Mouse (Mus musculus): ENCODE measurements around the gene Syndig1. TPM values are rescaled to one million over a fixed set of nuclear protein-coding genes. Genes with fewer than 3 reads are reported as not detected.

The Syndig1 gene
- 73.2 and 77.9 TPM in 2 replicates for polyA plus RNA-seq (2015; fragmentation: Nextera tagmentation; extraction: Ambion mirVana)

DNA sequence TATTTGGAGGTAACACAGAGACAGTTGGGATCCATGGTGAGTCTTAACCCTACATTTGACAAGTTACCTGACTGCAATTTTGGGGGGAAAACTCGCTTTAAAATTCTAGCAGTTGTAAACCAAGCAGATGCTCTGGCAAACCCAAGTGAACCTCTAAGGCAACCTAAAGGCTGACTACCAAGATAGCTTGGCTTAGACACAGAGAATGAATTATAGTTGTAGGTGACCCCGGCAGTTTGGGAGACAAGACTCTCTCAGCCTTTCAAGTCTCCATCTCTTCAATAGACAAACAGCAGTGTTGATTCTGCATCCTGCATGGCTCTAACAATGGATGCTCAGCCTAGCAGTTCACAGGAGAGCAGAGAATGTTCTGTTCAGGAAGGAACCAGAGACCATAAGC, at the start of gene Syndig1:
Gene Syndig1 (plus strand): TSS at position 301 of the 400 bp plus-strand sequence.
- ATAC-seq (ENCODE audit: low FRiP score): no peak
- H3K4me3 ChIP-seq (replicated peaks): peak within 1 kb of the TSS; percentile 66
- H3K4me2 ChIP-seq: peak within 1 kb of the TSS; percentile 92
- no peaks in the 10 kb centered on the region for H3K9me3 ChIP-seq (replicated peaks)
- peak within 1 kb of the TSS; percentile 67 for H3K9ac ChIP-seq (replicated peaks)
- H3K27ac ChIP-seq (replicated peaks): peak within 1 kb of the TSS; percentile 82
- WGBS: 71% methylated on average over 2 of the region's 2 CpGs
- H3K36me3 ChIP-seq: no peaks in the 10 kb centered on the region
- peaks cover 26% of the 10 kb centered on the region for H3K4me1 ChIP-seq
- peaks cover 6% of the 10 kb centered on the region for H3K27me3 ChIP-seq (replicated peaks)

GRCm38 (mm10) chr2:149798613-149799012, 30.4 kb upstream of the Syndig1 start:
- Histone ChIP-seq H3K9ac (replicated peaks) (no peak overlapping the region), H3K4me2 (no peak overlapping the region), H3K9me3 (replicated peaks) (no peaks in the 10 kb centered on the region), H3K36me3 (no peaks in the 10 kb centered on the region), H3K4me1 (no peaks in the 10 kb centered on the region), H3K27me3 (replicated peaks) (no peaks in the 10 kb centered on the region), H3K4me3 (replicated peaks) (no peak overlapping the region), H3K27ac (replicated peaks) (no peak overlapping the region)
- ATAC-seq (ENCODE audit: low FRiP score): no peak
- 13% methylated on average over 3 of the region's 3 CpGs for WGBS

DNA sequence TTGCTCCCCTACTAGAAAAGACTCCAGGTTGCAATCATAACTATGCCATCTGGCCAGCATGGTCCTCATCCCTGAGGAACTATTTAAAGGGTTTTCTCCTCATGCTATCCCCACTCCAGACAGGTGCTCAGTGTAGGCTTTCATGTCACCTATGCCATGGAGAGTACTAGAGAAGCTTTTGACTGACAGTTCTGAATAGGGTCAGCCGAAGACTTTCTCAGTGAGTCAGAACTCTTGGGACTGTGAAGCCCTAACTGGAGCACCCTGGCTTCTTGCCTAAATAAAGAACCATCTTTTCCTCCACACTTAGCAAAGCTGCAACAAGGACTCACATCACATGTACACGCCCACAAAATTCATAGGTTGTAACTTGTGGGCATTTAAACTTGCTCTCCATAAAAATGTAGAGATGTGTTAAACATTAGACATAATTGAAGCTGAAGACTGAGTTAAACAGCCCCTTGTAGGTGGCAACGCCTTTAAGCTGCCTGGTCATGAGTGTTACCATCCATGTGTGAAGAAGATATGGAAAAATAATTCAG, 24.3 kb upstream of the Syndig1 start:
- H3K27me3 ChIP-seq (replicated peaks): no peaks in the 10 kb centered on the region
- no peak for ATAC-seq (ENCODE audit: low FRiP score)
- no peak overlapping the region for H3K4me2 ChIP-seq
- H3K9ac ChIP-seq (replicated peaks): no peak overlapping the region
- H3K9me3 ChIP-seq (replicated peaks): no peaks in the 10 kb centered on the region
- H3K36me3 ChIP-seq: no peaks in the 10 kb centered on the region
- H3K4me1 ChIP-seq: no peaks in the 10 kb centered on the region
- no peak overlapping the region for H3K4me3 ChIP-seq (replicated peaks)
- WGBS: 87% methylated on average over 3 of the region's 3 CpGs
- H3K27ac ChIP-seq (replicated peaks): no peak overlapping the region

DNA sequence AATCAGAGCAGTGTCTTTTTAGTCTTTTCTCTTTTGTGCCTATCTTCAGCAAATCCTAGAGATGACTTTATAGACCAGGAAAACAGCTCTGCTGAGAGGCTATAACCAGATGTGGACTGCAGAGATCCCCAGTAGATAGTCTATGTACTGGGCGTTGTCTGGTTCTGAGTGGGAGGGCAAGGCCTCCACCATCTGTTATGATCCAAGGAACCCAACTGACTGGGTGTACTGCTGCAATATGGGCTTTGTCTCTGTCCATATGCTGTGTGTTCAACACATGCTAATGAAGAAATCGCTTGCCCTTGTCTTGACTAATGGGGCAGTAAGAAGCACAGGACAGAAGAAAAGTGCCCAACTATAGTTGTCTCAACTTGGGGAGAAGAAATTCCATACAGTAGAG, 23.8 kb upstream of the Syndig1 start:
- Histone ChIP-seq H3K36me3 (no peaks in the 10 kb centered on the region), H3K9me3 (replicated peaks) (no peaks in the 10 kb centered on the region), H3K9ac (replicated peaks) (no peak overlapping the region), H3K4me3 (replicated peaks) (no peak overlapping the region), H3K4me2 (no peak overlapping the region), H3K27ac (replicated peaks) (no peak overlapping the region), H3K27me3 (replicated peaks) (no peaks in the 10 kb centered on the region), H3K4me1 (no peaks in the 10 kb centered on the region)
- 82% methylated on average over 2 of the region's 2 CpGs for WGBS
- ATAC-seq (ENCODE audit: low FRiP score): no peak

- H3K4me2 ChIP-seq: no peak overlapping the region
- H3K4me3 ChIP-seq (replicated peaks): no peak overlapping the region
- no peaks in the 10 kb centered on the region for H3K27me3 ChIP-seq (replicated peaks)
- 87% methylated on average over 2 of the region's 2 CpGs for WGBS
- H3K36me3 ChIP-seq: no peaks in the 10 kb centered on the region
- H3K9ac ChIP-seq (replicated peaks): no peak overlapping the region
- H3K4me1 ChIP-seq: no peaks in the 10 kb centered on the region
- no peak overlapping the region for H3K27ac ChIP-seq (replicated peaks)
- ATAC-seq (ENCODE audit: low FRiP score): no peak; the same call in 1 of the 2 replicates
- H3K9me3 ChIP-seq (replicated peaks): no peaks in the 10 kb centered on the region
Measured at GRCm38 (mm10) chr2:149812899-149813298, 16.1 kb upstream of the Syndig1 start.

GRCm38 (mm10) chr2:149818395-149818794, 10.6 kb upstream of the Syndig1 start:
- Histone ChIP-seq H3K4me1 (no peaks in the 10 kb centered on the region), H3K27ac (replicated peaks) (no peak overlapping the region), H3K9me3 (replicated peaks) (no peaks in the 10 kb centered on the region), H3K4me3 (replicated peaks) (no peak overlapping the region), H3K27me3 (replicated peaks) (no peaks in the 10 kb centered on the region), H3K36me3 (no peaks in the 10 kb centered on the region), H3K4me2 (no peak overlapping the region), H3K9ac (replicated peaks) (no peak overlapping the region)
- no peak for ATAC-seq (ENCODE audit: low FRiP score)
- 64% methylated on average over 3 of the region's 3 CpGs for WGBS

DNA sequence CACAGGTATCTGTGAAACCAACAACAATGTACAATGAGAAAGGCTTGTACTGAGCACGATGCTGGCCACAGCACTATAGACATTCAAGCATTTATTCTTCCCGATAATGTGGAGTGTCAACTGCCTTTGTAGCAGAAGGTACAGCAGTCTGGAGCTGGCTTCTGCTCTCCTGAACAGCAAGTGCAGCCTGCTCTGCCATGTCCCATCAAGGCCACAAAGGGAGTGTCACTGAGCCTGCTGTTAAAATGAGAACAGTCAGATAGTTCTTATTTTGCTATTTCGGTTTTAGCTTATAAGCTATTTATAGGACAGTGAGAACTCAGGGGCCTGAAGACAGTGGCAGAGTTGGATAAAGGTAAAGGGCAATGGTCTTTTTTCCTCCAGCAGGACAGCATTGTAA, 9.3 kb upstream of the Syndig1 start:
- Histone ChIP-seq H3K4me3 (replicated peaks) (no peak overlapping the region), H3K27ac (replicated peaks) (no peak overlapping the region)
- 95% methylated on average over 3 of the region's 3 CpGs for WGBS

DNA sequence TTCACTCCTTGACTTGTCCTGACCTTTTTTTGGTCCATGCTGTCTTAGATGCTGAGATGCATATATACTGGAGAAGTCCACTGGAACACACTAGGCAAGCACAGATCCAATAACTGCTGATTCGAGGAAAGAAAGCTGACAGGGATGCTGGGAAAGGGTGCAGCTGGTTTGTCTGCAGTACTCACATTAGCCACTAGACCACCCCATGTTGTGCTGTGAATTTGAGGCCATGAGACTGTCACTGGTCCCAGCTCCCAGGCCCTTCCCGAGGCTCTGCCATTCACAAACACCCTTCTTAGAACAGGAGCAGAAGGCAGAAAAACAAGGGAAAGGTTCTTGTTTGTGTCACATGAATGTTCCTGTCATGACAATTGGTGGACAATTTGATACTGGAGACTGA, 8.8 kb upstream of the Syndig1 start:
- no peak for ATAC-seq (ENCODE audit: low FRiP score)
- no peak overlapping the region for H3K4me2 ChIP-seq
- 38% methylated on average over 2 of the region's 2 CpGs for WGBS

More for the DNA sequence above, 9.3 kb upstream of the Syndig1 start:
- Histone ChIP-seq H3K9ac (replicated peaks) (no peak overlapping the region), H3K36me3 (no peaks in the 10 kb centered on the region), H3K4me2 (no peak overlapping the region), H3K4me1 (no peaks in the 10 kb centered on the region), H3K9me3 (replicated peaks) (no peaks in the 10 kb centered on the region), H3K27me3 (replicated peaks) (no peaks in the 10 kb centered on the region)
- no peak for ATAC-seq (ENCODE audit: low FRiP score)

GRCm38 (mm10) chr2:149829955-149830535, 1.0 kb downstream of the Syndig1 start:
- peak overlapping the region; percentile 82 for H3K27ac ChIP-seq (replicated peaks)
- H3K9me3 ChIP-seq (replicated peaks): no peaks in the 10 kb centered on the region
- WGBS: 1% methylated on average over 26 of the region's 26 CpGs
- H3K9ac ChIP-seq (replicated peaks): peak overlapping the region; percentile 67
- ATAC-seq (ENCODE audit: low FRiP score): peak; percentile 38; the same call in 1 of the 2 replicates
- H3K4me2 ChIP-seq: peak overlapping the region; percentile 92
- H3K36me3 ChIP-seq: no peaks in the 10 kb centered on the region
- H3K4me1 ChIP-seq: peaks cover 30% of the 10 kb centered on the region
- H3K4me3 ChIP-seq (replicated peaks): peak overlapping the region; percentile 66
- H3K27me3 ChIP-seq (replicated peaks): peaks cover 6% of the 10 kb centered on the region

More for the DNA sequence above, 8.8 kb upstream of the Syndig1 start:
- H3K27me3 ChIP-seq (replicated peaks): no peaks in the 10 kb centered on the region
- H3K4me1 ChIP-seq: no peaks in the 10 kb centered on the region
- no peak overlapping the region for H3K4me3 ChIP-seq (replicated peaks)
- H3K27ac ChIP-seq (replicated peaks): no peak overlapping the region
- H3K9ac ChIP-seq (replicated peaks): no peak overlapping the region
- no peaks in the 10 kb centered on the region for H3K36me3 ChIP-seq
- H3K9me3 ChIP-seq (replicated peaks): no peaks in the 10 kb centered on the region

- peak; percentile 86 for ATAC-seq (ENCODE audit: low FRiP score)
- Histone ChIP-seq H3K36me3 (no peaks in the 10 kb centered on the region), H3K4me3 (replicated peaks) (peak within 1 kb of the TSS; percentile 66), H3K27me3 (replicated peaks) (peaks cover 6% of the 10 kb centered on the region), H3K27ac (replicated peaks) (peak within 1 kb of the TSS; percentile 82), H3K9ac (replicated peaks) (peak within 1 kb of the TSS; percentile 67), H3K9me3 (replicated peaks) (no peaks in the 10 kb centered on the region), H3K4me1 (peaks cover 30% of the 10 kb centered on the region), H3K4me2 (peak within 1 kb of the TSS; percentile 92)
- under 1% methylated on average over 77 of the region's 82 CpGs for WGBS
Measured at GRCm38 (mm10) chr2:149830536-149831458, 1.8 kb downstream of the Syndig1 start, which contains the start of gene C530025M09Rik. TSS of gene C530025M09Rik (minus strand) at chr2:149831213.

DNA sequence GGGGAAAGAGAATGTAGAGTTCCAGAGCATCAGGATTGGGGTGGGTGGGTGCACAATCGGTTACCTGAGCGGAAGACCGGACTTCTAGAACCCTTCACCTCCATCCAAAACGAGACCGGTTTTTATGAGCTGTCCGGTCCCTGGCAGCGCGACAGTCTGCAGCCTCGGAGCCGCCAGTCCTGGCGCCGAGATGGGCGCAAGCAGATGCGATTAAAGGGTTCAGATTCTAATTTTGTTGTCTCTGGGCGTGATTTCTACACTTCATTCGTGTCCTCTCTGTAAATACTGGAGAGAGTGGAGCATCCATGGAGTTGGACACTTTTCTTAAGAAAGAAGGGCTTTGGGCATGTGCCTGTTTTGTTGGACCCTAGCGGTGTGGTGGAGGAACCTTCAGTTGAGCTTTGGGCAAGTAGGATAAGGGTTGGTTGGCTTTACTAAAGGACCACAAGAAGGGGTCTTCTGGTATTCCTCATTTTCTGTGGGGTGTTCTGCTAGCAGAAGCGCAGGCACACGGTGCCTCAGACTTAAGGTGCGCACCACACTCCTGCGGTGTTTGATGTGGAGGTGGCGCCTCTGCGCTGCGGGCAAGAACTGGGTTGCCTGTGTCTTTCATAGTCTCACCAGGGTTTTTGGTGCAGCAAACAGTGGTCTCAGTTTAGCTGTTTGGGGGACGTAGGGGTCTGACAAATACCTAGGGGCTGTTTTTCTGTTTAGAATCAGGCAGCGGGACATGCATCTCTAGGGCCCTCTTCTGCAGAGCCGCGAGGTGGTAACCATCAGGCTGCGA, 2.6 kb downstream of the Syndig1 start:
- Histone ChIP-seq H3K9me3 (replicated peaks) (no peaks in the 10 kb centered on the region), H3K27ac (replicated peaks) (peak overlapping the region; percentile 82), H3K36me3 (no peaks in the 10 kb centered on the region), H3K27me3 (replicated peaks) (peaks cover 6% of the 10 kb centered on the region), H3K4me1 (peaks cover 30% of the 10 kb centered on the region), H3K4me3 (replicated peaks) (peak overlapping the region; percentile 66), H3K9ac (replicated peaks) (peak overlapping the region; percentile 67), H3K4me2 (peak overlapping the region; percentile 92)
- under 1% methylated on average over 29 of the region's 29 CpGs for WGBS
- peak; percentile 56 for ATAC-seq (ENCODE audit: low FRiP score)

Measured in neural tube, embryonic 15.5 days (tissue).